Mouse (Mus musculus) midbrain, embryonic 14.5 days (tissue): Measurements from ENCODE around the gene Dctpp1. TPM values are rescaled to one million over a fixed set of nuclear protein-coding genes. Genes with fewer than 3 reads are reported as not detected.

ENCODE experiments used
- ATAC-seq: fragments of 200-750 bp; cut with Nextera tagmentation; 2 replicates; pipeline ENCODE4 v1.8.0; 2017; ENCODE audit warnings: moderate number of reproducible peaks, moderate library complexity; ENCODE audit not compliant: low FRiP score, low TSS enrichment
- DNase-seq: peaks from one replicate; pipeline ENCODE4 v3.0.0-alpha.2; 2015
- H3K27ac ChIP-seq: fragments of 300-500 bp; sonication (generic); replicated peaks from 2 replicates; pipeline ENCODE4 v1.5.1; 2014; ENCODE audit warnings: mild to moderate bottlenecking, low read depth, low read length, moderate library complexity
- H3K27me3 ChIP-seq: fragments of 300-500 bp; sonication (generic); 2 replicates; pipeline ENCODE4 v1.6.1; 2014; ENCODE audit warnings: low read length, control low read depth, mixed read lengths; ENCODE audit not compliant: control insufficient read depth, insufficient read depth
- H3K36me3 ChIP-seq: fragments of 300-500 bp; sonication (generic); 2 replicates; pipeline ENCODE4 v1.6.1; 2014; ENCODE audit warnings: low read length, control low read depth; ENCODE audit not compliant: control insufficient read depth, insufficient read depth
- H3K4me1 ChIP-seq: fragments of 300-500 bp; sonication (generic); 2 replicates; pipeline ENCODE4 v1.6.1; 2014; ENCODE audit warnings: mild to moderate bottlenecking, antibody characterized with exemption, low read length, control low read depth; ENCODE audit not compliant: control insufficient read depth, insufficient read depth
- H3K4me2 ChIP-seq: fragments of 300-500 bp; sonication (generic); 2 replicates; pipeline ENCODE4 v1.6.1; 2014; ENCODE audit warnings: mild to moderate bottlenecking, low read length, moderate library complexity
- H3K4me3 ChIP-seq: fragments of 300-500 bp; sonication (generic); replicated peaks from 2 replicates; pipeline ENCODE4 v1.5.1; 2014; ENCODE audit warnings: low read depth, low read length
- H3K9ac ChIP-seq: fragments of 300-500 bp; sonication (generic); replicated peaks from 2 replicates; pipeline ENCODE4 v1.6.1; 2014; ENCODE audit warnings: mild to moderate bottlenecking, low read length, moderate library complexity
- H3K9me3 ChIP-seq: fragments of 300-500 bp; sonication (generic); 2 replicates; pipeline ENCODE4 v1.6.1; 2016; ENCODE audit warnings: low read length, control low read depth, mixed read lengths; ENCODE audit not compliant: control insufficient read depth
- WGBS: fragments of 180-500 bp; shearing (Covaris S2); extraction: QIAGEN DNeasy Blood & Tissue Kit; methylation state at CpG from one replicate; pipeline ENCODE4 v1.1.7; 2014; 5-methylcytosine and 5-hydroxymethylcytosine counted together
- polyA plus RNA-seq: library from polyadenylated mRNA; unstranded; fragments of >200 nt; fragmentation: Nextera tagmentation; extraction: Ambion mirVana; gene quantifications from 2 replicates; pipeline ENCODE4 v1.2.1, GENCODE M21; 2014

Gene Dctpp1
- polyA plus RNA-seq, 1 experiment from 2014 or later = 125 TPM

DNA sequence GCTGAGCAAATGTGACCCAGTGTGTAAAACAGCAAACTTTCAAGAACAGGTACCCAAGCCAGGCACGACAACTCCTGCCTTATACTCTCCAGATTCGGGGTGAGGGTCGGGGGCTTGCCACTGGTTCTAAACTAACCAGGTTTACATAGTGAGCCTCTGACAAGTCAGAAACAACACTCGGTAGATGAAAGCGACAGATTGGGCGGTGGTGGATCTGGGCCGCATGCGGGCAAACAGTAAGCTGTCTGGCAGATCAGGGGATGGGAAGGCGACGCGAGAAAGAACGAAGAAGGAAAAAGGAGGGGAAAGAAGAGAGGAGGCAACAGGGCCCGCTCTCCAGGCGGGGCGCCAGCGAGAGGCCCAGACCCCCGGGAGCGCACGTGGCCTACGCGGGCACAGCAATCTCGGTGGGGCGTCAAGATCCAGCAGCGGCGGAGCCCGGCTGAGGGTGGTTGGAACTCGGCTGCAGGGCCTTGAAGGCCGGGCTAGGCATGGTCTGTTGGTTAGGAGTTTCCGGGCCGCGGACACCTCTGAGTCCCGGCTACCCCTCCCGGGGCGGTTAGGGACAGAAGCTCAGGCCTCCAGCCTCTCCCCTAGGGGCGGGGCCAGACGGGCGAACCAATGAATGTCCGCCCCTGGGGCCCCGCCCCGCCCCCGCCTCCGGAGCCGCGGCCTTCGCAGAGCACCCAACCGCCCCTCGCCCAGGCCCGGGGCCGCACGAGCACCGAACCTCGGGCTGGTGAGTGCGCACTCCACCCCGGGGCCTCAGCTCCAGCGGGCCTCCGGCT, 16.4 kb downstream of the Dctpp1 start, which contains the start of gene Zfp771:
TSS of gene Zfp771 (plus strand) at position 405 of the 788 bp plus-strand sequence.
- H3K9me3 ChIP-seq = no peaks in the 10 kb centered on the region
- peaks cover 16% of the 10 kb centered on the region for H3K36me3 ChIP-seq
- H3K4me1 ChIP-seq = peaks cover 21% of the 10 kb centered on the region
- DNase-seq (peak; percentile 96), ATAC-seq (peak; percentile 94)
- H3K4me2 ChIP-seq = peak within 1 kb of the TSS; percentile 86
- WGBS = under 1% methylated on average over 54 of the region's 56 CpGs
- peak within 1 kb of the TSS; percentile 82 for H3K27ac ChIP-seq
- no peaks in the 10 kb centered on the region for H3K27me3 ChIP-seq
- H3K4me3 ChIP-seq = peak within 1 kb of the TSS; percentile 84
- H3K9ac ChIP-seq = peak within 1 kb of the TSS; percentile 96

GRCm38 (mm10) chr7:127243361-127243867, 17.1 kb downstream of the Dctpp1 start:
- Histone ChIP-seq H3K9ac (peak overlapping the region; percentile 96; the same call in 1 of the 2 replicates), H3K27me3 (no peaks in the 10 kb centered on the region), H3K4me3 (peak overlapping the region; percentile 84), H3K9me3 (no peaks in the 10 kb centered on the region), H3K4me1 (peaks cover 21% of the 10 kb centered on the region), H3K27ac (peak overlapping the region; percentile 82), H3K4me2 (peak overlapping the region; percentile 86), H3K36me3 (peaks cover 22% of the 10 kb centered on the region)
- DNase-seq = no peak
- WGBS = 41% methylated on average over 2 of the region's 2 CpGs
- ATAC-seq = no peak

DNA sequence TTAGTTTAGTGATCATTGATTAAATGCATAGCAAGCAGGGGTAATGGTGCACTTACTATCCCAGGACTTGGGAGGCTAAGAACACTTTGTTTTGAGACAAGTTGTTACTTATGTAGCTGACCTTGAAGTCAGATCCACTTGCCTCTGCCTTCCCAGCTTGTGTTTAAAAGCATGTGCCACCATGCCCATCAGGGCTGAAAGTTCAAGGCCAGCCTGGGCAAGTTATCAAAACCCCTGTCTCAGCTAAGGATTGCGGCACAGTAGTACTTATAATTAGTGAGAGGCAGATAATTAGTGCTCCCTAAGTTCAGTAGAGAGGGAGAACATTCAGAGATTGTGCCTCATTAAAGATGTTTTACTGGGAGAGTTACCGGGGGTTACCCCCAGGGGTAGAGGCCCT, 25.7 kb downstream of the Dctpp1 start:
- Histone ChIP-seq H3K9ac (no peak overlapping the region), H3K36me3 (peaks cover 51% of the 10 kb centered on the region), H3K27me3 (no peaks in the 10 kb centered on the region), H3K9me3 (no peaks in the 10 kb centered on the region), H3K4me3 (peak overlapping the region; percentile 81), H3K4me2 (peak overlapping the region; percentile 69), H3K4me1 (peaks cover 31% of the 10 kb centered on the region), H3K27ac (no peak overlapping the region)
- ATAC-seq = no peak
- 96% methylated on average over 2 of the region's 2 CpGs for WGBS
- no peak for DNase-seq

DNA sequence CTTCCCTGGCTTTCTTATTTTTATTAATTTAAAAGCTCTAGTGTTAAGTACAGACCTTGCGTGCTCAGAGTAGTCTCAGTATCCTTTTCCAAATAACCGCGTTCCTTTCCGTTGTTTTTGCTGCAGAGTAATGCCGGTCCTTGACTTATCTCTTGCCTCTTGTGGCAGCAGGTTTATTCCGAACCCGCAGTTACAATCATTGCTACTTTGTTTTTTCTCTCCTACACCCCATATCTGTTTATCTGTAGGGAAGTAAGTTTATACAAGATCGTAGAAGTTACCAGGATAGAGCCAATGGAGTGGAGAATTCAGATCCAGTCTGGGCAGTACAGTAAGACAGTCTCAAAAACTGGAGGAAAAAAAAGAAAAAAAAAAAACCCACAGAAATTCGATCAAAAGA, 26.7 kb downstream of the Dctpp1 start:
- peaks cover 31% of the 10 kb centered on the region for H3K4me1 ChIP-seq
- ATAC-seq (no peak), DNase-seq (no peak)
- peak overlapping the region; percentile 81 for H3K4me3 ChIP-seq
- no peaks in the 10 kb centered on the region for H3K27me3 ChIP-seq
- 6% methylated on average over 9 of the region's 9 CpGs for WGBS
- H3K27ac ChIP-seq = peak overlapping the region; percentile 99
- H3K4me2 ChIP-seq = peak overlapping the region; percentile 69
- H3K36me3 ChIP-seq = peaks cover 48% of the 10 kb centered on the region
- H3K9ac ChIP-seq = peak overlapping the region; percentile 98
- no peaks in the 10 kb centered on the region for H3K9me3 ChIP-seq

DNA sequence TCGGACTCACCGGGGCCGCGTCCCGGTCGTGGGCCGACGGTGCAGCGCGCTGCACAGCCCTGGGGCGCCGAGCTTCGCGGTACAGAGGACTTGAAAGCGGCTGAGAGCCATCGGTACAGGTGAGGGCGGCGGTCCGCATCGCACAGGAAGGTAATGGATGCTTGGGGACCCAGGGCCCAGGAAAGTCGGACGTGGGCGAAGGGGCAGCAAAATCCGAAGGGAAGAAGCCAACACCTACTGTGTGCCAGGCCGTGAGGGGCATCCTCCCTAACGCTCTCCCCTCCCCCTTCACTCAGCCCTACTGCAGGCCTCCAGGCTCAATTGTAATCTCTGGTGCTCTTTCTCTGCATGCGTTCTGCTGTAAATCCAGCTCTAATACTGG, 27.1 kb downstream of the Dctpp1 start:
- Histone ChIP-seq H3K4me2 (peak overlapping the region; percentile 69), H3K9me3 (no peaks in the 10 kb centered on the region), H3K36me3 (peaks cover 44% of the 10 kb centered on the region), H3K4me3 (peak overlapping the region; percentile 81), H3K27me3 (no peaks in the 10 kb centered on the region), H3K4me1 (peaks cover 31% of the 10 kb centered on the region), H3K9ac (peak overlapping the region; percentile 98), H3K27ac (peak overlapping the region; percentile 99)
- WGBS = 0% methylated on average over 27 of the region's 27 CpGs
- peak; percentile 68 for DNase-seq
- peak; percentile 32 for ATAC-seq

- peaks cover 38% of the 10 kb centered on the region for H3K36me3 ChIP-seq
These were observed 27.7 kb downstream of the Dctpp1 start, which contains the start of the genes Zfp553 and Sept1 for GRCm38 (mm10) chr7:127232622-127233367. TSS of gene Zfp553 (plus strand) at chr7:127233061. TSS of gene Sept1 (minus strand) at chr7:127233130.

GRCm38 (mm10) chr7:127231826-127232621, 28.5 kb downstream of the Dctpp1 start:
- H3K4me2 ChIP-seq = peak overlapping the region; percentile 69
- H3K9ac ChIP-seq = peak overlapping the region; percentile 98
- WGBS = 3% methylated on average over 20 of the region's 20 CpGs
- H3K4me3 ChIP-seq = peak overlapping the region; percentile 81
- DNase-seq (peak; percentile 25), ATAC-seq (no peak)
- H3K9me3 ChIP-seq = no peaks in the 10 kb centered on the region
- H3K36me3 ChIP-seq = peaks cover 31% of the 10 kb centered on the region
- H3K4me1 ChIP-seq = peaks cover 31% of the 10 kb centered on the region
- no peaks in the 10 kb centered on the region for H3K27me3 ChIP-seq
- peak overlapping the region; percentile 99 for H3K27ac ChIP-seq

More at GRCm38 (mm10) chr7:127232622-127233367, 27.7 kb downstream of the Dctpp1 start, which contains the start of the genes Zfp553 and Sept1:
- Histone ChIP-seq H3K4me3 (peak within 1 kb of the TSS; percentile 81), H3K9me3 (no peaks in the 10 kb centered on the region), H3K27me3 (no peaks in the 10 kb centered on the region), H3K27ac (peak within 1 kb of the TSS; percentile 99), H3K9ac (peak within 1 kb of the TSS; percentile 98), H3K4me2 (peak within 1 kb of the TSS; percentile 69), H3K4me1 (peaks cover 31% of the 10 kb centered on the region)
- DNase-seq (peak; percentile 95), ATAC-seq (peak; percentile 91)
- WGBS = under 1% methylated on average over 64 of the region's 64 CpGs

- 69% methylated on average over 3 of the region's 3 CpGs for WGBS
- DNase-seq = no peak
- H3K27ac ChIP-seq = no peak overlapping the region
These were observed 29.1 kb downstream of the Dctpp1 start for GRCm38 (mm10) chr7:127231376-127231775.

More at GRCm38 (mm10) chr7:127231376-127231775, 29.1 kb downstream of the Dctpp1 start:
- Histone ChIP-seq H3K4me1 (peaks cover 31% of the 10 kb centered on the region), H3K4me2 (peak overlapping the region; percentile 69), H3K9me3 (no peaks in the 10 kb centered on the region), H3K4me3 (peak overlapping the region; percentile 81), H3K9ac (peak overlapping the region; percentile 98; the same call in 1 of the 2 replicates), H3K36me3 (peaks cover 25% of the 10 kb centered on the region), H3K27me3 (no peaks in the 10 kb centered on the region)
- no peak for ATAC-seq
